Comparison of ENCODE assay signal across 9 mouse cellular contexts in the genomic region with DNA sequence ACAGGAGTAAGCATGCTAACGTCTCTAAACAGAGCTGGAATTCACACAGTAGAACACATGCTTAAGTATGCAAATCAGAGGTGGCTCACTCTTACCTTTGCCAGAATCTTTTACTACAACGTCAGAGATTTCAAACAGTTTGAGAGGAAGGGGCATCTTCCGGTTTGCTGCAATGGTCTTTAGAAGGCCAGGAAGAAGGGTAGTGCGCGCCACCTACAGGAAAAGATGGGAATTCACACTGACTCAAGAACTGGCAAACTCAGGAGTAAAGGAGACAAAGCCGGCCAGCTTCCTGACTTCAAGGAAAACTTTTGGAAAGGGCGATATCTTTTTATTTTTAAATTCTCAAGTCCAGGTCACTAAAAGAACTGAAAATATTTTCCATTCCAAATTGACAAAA. TPM values are rescaled to one million over a fixed set of nuclear protein-coding genes. Genes with fewer than 3 reads are reported as not detected.
DNase-seq lines count a peak whose midpoint lies in the region; ATAC-seq and TF ChIP-seq lines count a peak whose summit lies in the region.
"Had no signal": no experiment of that assay in that cellular context is flagged by ENCODE, and none has a peak within 500 bp of the region (broad histone marks: within the 10 kb centered on the region; RNA-seq: fewer than 3 reads in every experiment).

No protein-coding gene starts in this region.

- H3K27me3 ChIP-seq in forebrain, embryonic 11.5 days (ENCODE audit: control insufficient read depth, insufficient read depth, low read length), result no peaks in the 10 kb centered on the region
- no peaks in the 10 kb centered on the region for H3K27me3 ChIP-seq in forebrain, embryonic 12.5 days
- H3K27me3 ChIP-seq in kidney, adult 2 months (replicated peaks; ENCODE audit: control insufficient read depth, insufficient read depth, low read length), result no peaks in the 10 kb centered on the region
- H3K27me3 ChIP-seq in midbrain, embryonic 11.5 days (ENCODE audit: control insufficient read depth, insufficient read depth, low read length), result no peaks in the 10 kb centered on the region
- H3K27me3 ChIP-seq: stomach, embryonic 15.5 days had no signal

- no peaks in the 10 kb centered on the region for H3K9me3 ChIP-seq in forebrain, embryonic 11.5 days (ENCODE audit: control insufficient read depth, low read length)
- H3K9me3 ChIP-seq in forebrain, embryonic 12.5 days, result no peaks in the 10 kb centered on the region
- no peaks in the 10 kb centered on the region for H3K9me3 ChIP-seq in midbrain, embryonic 11.5 days (ENCODE audit: control insufficient read depth, low read length)
- H3K9me3 ChIP-seq: stomach, embryonic 15.5 days had no signal

- no peaks in the 10 kb centered on the region for H3K36me3 ChIP-seq in forebrain, embryonic 11.5 days (ENCODE audit: control insufficient read depth, insufficient read depth, low read length)
- peaks cover 54% of the 10 kb centered on the region for H3K36me3 ChIP-seq in forebrain, embryonic 12.5 days (replicated peaks)
- H3K36me3 ChIP-seq in kidney, adult 2 months (ENCODE audit: control insufficient read depth, insufficient read depth, low read length), result peaks cover 6% of the 10 kb centered on the region
- H3K36me3 ChIP-seq in midbrain, embryonic 11.5 days (ENCODE audit: control insufficient read depth, insufficient read depth, low read length), result no peaks in the 10 kb centered on the region

- no peaks in the 10 kb centered on the region for H3K4me1 ChIP-seq in forebrain, embryonic 11.5 days (replicated peaks; ENCODE audit: control insufficient read depth, insufficient read depth, low read length)
- no peaks in the 10 kb centered on the region for H3K4me1 ChIP-seq in forebrain, embryonic 12.5 days
- no peaks in the 10 kb centered on the region for H3K4me1 ChIP-seq in kidney, adult 2 months (ENCODE audit: control insufficient read depth, insufficient read depth, low read length)
- H3K4me1 ChIP-seq in midbrain, embryonic 11.5 days (ENCODE audit: control insufficient read depth, insufficient read depth, low read length), result no peaks in the 10 kb centered on the region
- H3K4me1 ChIP-seq: stomach, embryonic 15.5 days had no signal

- H3K9ac ChIP-seq in forebrain, embryonic 11.5 days (ENCODE audit: low read length), result no peak overlapping the region
- no peak overlapping the region for H3K9ac ChIP-seq in forebrain, embryonic 12.5 days
- H3K9ac ChIP-seq in midbrain, embryonic 11.5 days (ENCODE audit: low read length), result no peak overlapping the region
- H3K9ac ChIP-seq: stomach, embryonic 15.5 days had no signal

- no peak for ATAC-seq in forebrain, embryonic 11.5 days (replicated peaks; ENCODE audit: low FRiP score)
- no peak for ATAC-seq in forebrain, embryonic 12.5 days (ENCODE audit: low FRiP score)
- ATAC-seq in common myeloid progenitor, adult 5-6 weeks (replicated peaks; ENCODE audit: low read depth, poor library complexity, severe bottlenecking), result peak; percentile 47; the same call in 1 of the 2 replicates
- ATAC-seq in midbrain, embryonic 11.5 days (ENCODE audit: low FRiP score), result peak; percentile 7; the same call in 1 of the 2 replicates

- no peak overlapping the region for H3K27ac ChIP-seq in forebrain, embryonic 11.5 days (ENCODE audit: low read depth, low read length)
- no peak overlapping the region for H3K27ac ChIP-seq in forebrain, embryonic 12.5 days
- no peak overlapping the region for H3K27ac ChIP-seq in kidney, adult 2 months (ENCODE audit: insufficient read depth, low read depth, low read length)
- no peak overlapping the region for H3K27ac ChIP-seq in midbrain, embryonic 11.5 days (ENCODE audit: low read depth, low read length)
- H3K27ac ChIP-seq: stomach, embryonic 15.5 days had no signal

- peak; percentile 65 for TF ChIP-seq CTCF in kidney, adult 2 months (conservative IDR thresholded peaks at IDR 0.05; ENCODE audit: insufficient read depth, insufficient read length, low read depth, low read length)

- DNase-seq in forebrain, embryonic 11.5 days (ENCODE audit: low spot score), result peak; percentile 63
- DNase-seq in testis, postnatal 10 days (ENCODE audit: low spot score), result peak; percentile 45
- DNase-seq in testis, postnatal 14 days (ENCODE audit: low spot score), result no peak
- DNase-seq in kidney, adult 2 months, result peak; percentile 50
- DNase-seq in midbrain, embryonic 11.5 days (ENCODE audit: low spot score, missing footprints), result peak; percentile 92
- no peak for DNase-seq in urinary bladder, adult 2 months (ENCODE audit: low spot score)

- WGBS in forebrain, embryonic 11.5 days, result 34% methylated on average over 7 of the region's 7 CpGs
- 29% methylated on average over 7 of the region's 7 CpGs for WGBS in forebrain, embryonic 12.5 days
- WGBS in kidney, adult 2 months, result 30% methylated on average over 7 of the region's 7 CpGs
- WGBS in midbrain, embryonic 11.5 days, result 27% methylated on average over 7 of the region's 7 CpGs

- TF ChIP-seq POLR2A in kidney, adult 2 months (IDR thresholded peaks at IDR 0.05; ENCODE audit: low read depth, low read length), result no peak

- H3K4me3 ChIP-seq in forebrain, embryonic 11.5 days (ENCODE audit: low read depth, low read length), result no peak overlapping the region
- H3K4me3 ChIP-seq in forebrain, embryonic 12.5 days (replicated peaks), result no peak overlapping the region
- H3K4me3 ChIP-seq in kidney, adult 2 months (ENCODE audit: insufficient read depth, low read depth, low read length), result no peak overlapping the region
- H3K4me3 ChIP-seq in midbrain, embryonic 11.5 days (ENCODE audit: low read depth, low read length), result no peak overlapping the region
- H3K4me3 ChIP-seq: stomach, embryonic 15.5 days had no signal

- no peak overlapping the region for H3K4me2 ChIP-seq in forebrain, embryonic 11.5 days (ENCODE audit: low read depth, low read length, severe bottlenecking)
- no peak overlapping the region for H3K4me2 ChIP-seq in forebrain, embryonic 12.5 days
- H3K4me2 ChIP-seq in midbrain, embryonic 11.5 days, result no peak overlapping the region
- H3K4me2 ChIP-seq: stomach, embryonic 15.5 days had no signal

RNA-seq across cellular contexts. Expression of gene Farsb, which starts 34.0 kb away (rescaled TPM):
- polyA plus RNA-seq in forebrain, embryonic 11.5 days (2014; fragmentation: Nextera tagmentation; extraction: Ambion mirVana), result 146 and 147 TPM in 2 replicates
- polyA plus RNA-seq in forebrain, embryonic 12.5 days (2016; fragmentation: Nextera tagmentation; extraction: Ambion mirVana), result 136 and 139 TPM in 2 replicates
- total RNA-seq in common myeloid progenitor, adult 5-6 weeks (2017), result 66.5 and 79.5 TPM in 2 replicates
- polyA plus RNA-seq in kidney, adult 2 months (2012; rRNA removed), result 19.8 and 23.1 TPM in 2 replicates
- 154 and 164 TPM in 2 replicates for polyA plus RNA-seq in midbrain, embryonic 11.5 days (2014; fragmentation: Nextera tagmentation; extraction: Ambion mirVana)
- polyA plus RNA-seq in urinary bladder, adult 2 months (2012; rRNA removed), result 36.0 and 36.7 TPM in 2 replicates

RNA-seq across cellular contexts. Expression of gene Mogat1, which starts 56.1 kb away (rescaled TPM):
- polyA plus RNA-seq in forebrain, embryonic 11.5 days (2014; fragmentation: Nextera tagmentation; extraction: Ambion mirVana), result not detected in 2 replicates
- polyA plus RNA-seq in forebrain, embryonic 12.5 days (2016; fragmentation: Nextera tagmentation; extraction: Ambion mirVana), result not detected in 2 replicates
- total RNA-seq in common myeloid progenitor, adult 5-6 weeks (2017), result not detected in 2 replicates
- 109 and 120 TPM in 2 replicates for polyA plus RNA-seq in kidney, adult 2 months (2012; rRNA removed)
- polyA plus RNA-seq in midbrain, embryonic 11.5 days (2014; fragmentation: Nextera tagmentation; extraction: Ambion mirVana), result not detected in 2 replicates
- 0.38 and 1.4 TPM in 2 replicates for polyA plus RNA-seq in urinary bladder, adult 2 months (2012; rRNA removed)

RNA-seq across cellular contexts. Expression of gene BC035947, which starts 57.3 kb away (rescaled TPM):
- 0.17 and 0.65 TPM in 2 replicates for polyA plus RNA-seq in forebrain, embryonic 11.5 days (2014; fragmentation: Nextera tagmentation; extraction: Ambion mirVana)
- polyA plus RNA-seq in forebrain, embryonic 12.5 days (2016; fragmentation: Nextera tagmentation; extraction: Ambion mirVana), result 0.38 and 0.42 TPM in 2 replicates
- total RNA-seq in common myeloid progenitor, adult 5-6 weeks (2017), result not detected in 2 replicates
- polyA plus RNA-seq in kidney, adult 2 months (2012; rRNA removed), result 14.6 and 14.9 TPM in 2 replicates
- 0.19 and 0.30 TPM in 2 replicates for polyA plus RNA-seq in midbrain, embryonic 11.5 days (2014; fragmentation: Nextera tagmentation; extraction: Ambion mirVana)
- polyA plus RNA-seq in urinary bladder, adult 2 months (2012; rRNA removed), result 0.06 TPM in 2 replicates

Comparison
In these comparisons a context has a peak if more than half of its experiments do, and no peak if none do; other contexts are left out.
1. DNase-seq: peak in forebrain, embryonic 11.5 days (single experiment), testis, postnatal 10 days (single experiment), kidney, adult 2 months (single experiment) and midbrain, embryonic 11.5 days (single experiment); none in testis, postnatal 14 days (single experiment) and urinary bladder, adult 2 months (single experiment).
2. ATAC-seq: peak in common myeloid progenitor, adult 5-6 weeks (single experiment) and midbrain, embryonic 11.5 days (single experiment); none in forebrain, embryonic 11.5 days (single experiment) and forebrain, embryonic 12.5 days (single experiment).
3. RNA of gene Mogat1, which starts 56.1 kb away (polyA plus RNA-seq): 109 to 120 TPM in kidney, adult 2 months; 0.38 to 1.4 TPM in urinary bladder, adult 2 months, not detected in forebrain, embryonic 12.5 days, not detected in forebrain, embryonic 11.5 days and not detected in midbrain, embryonic 11.5 days; every median in the first group is over 10 times any median in the second.